Mouse (Mus musculus) erythroblast, embryonic 14.5 days (primary cell): ENCODE measurements around the gene Sppl3. TPM values are rescaled to one million over a fixed set of nuclear protein-coding genes. Genes with fewer than 3 reads are reported as not detected.

Experiments used
- H3K27me3 ChIP-seq: 2 replicates; pipeline ENCODE4 v1.6.1; 2012; ENCODE audit warnings: inconsistent platforms; ENCODE audit not compliant: control insufficient read depth
- H3K36me3 ChIP-seq: 2 replicates; pipeline ENCODE4 v1.6.1; 2012; ENCODE audit warnings: mild to moderate bottlenecking, inconsistent platforms; ENCODE audit not compliant: control insufficient read depth
- H3K4me1 ChIP-seq: 2 replicates; pipeline ENCODE4 v1.6.1; 2012; ENCODE audit warnings: inconsistent platforms; ENCODE audit not compliant: control insufficient read depth
- H3K4me3 ChIP-seq: replicated peaks from 2 replicates; pipeline ENCODE3; 2012; ENCODE audit warnings: moderate library complexity, mild to moderate bottlenecking, inconsistent platforms
- H3K9me3 ChIP-seq: 2 replicates; pipeline ENCODE4 v1.6.1; 2012; ENCODE audit warnings: low read length, inconsistent platforms, mixed read lengths; ENCODE audit not compliant: control insufficient read depth
- GATA1 ChIP-seq: IDR thresholded peaks from 2 replicates; pipeline ENCODE4 v1.6.1; 2012; ENCODE audit warnings: low read length, inconsistent platforms, mixed read lengths
- TAL1 ChIP-seq: IDR thresholded peaks from 3 replicates; pipeline ENCODE4 v1.6.1; 2012; ENCODE audit warnings: low read length, inconsistent platforms, mixed read lengths
- polyA plus RNA-seq: library from polyadenylated mRNA; stranded (reverse); fragments of >175 nt; gene quantifications from 2 replicates; pipeline ENCODE4 v1.2.3, GENCODE M21; 2012

Gene Sppl3
- polyA plus RNA-seq, 1 experiment, result 4.6 TPM

- Histone ChIP-seq H3K27me3 (no peaks in the 10 kb centered on the region), H3K9me3 (peaks cover 4% of the 10 kb centered on the region), H3K4me3 (no peak overlapping the region), H3K4me1 (peaks cover 41% of the 10 kb centered on the region), H3K36me3 (no peaks in the 10 kb centered on the region)
- TF ChIP-seq GATA1 (no peak), TAL1 (no peak)
Measured at GRCm38 (mm10) chr5:114982001-114982400, 28.9 kb upstream of the Sppl3 start.

- Histone ChIP-seq H3K4me3 (no peak overlapping the region), H3K36me3 (no peaks in the 10 kb centered on the region), H3K4me1 (peaks cover 27% of the 10 kb centered on the region), H3K27me3 (peaks cover 7% of the 10 kb centered on the region), H3K9me3 (peaks cover 4% of the 10 kb centered on the region)
- no peak for TF ChIP-seq TAL1
- TF ChIP-seq GATA1, result no peak
Measured at GRCm38 (mm10) chr5:114985074-114985473, 25.9 kb upstream of the Sppl3 start.

GRCm38 (mm10) chr5:114996447-114996846 lies 14.5 kb upstream of the Sppl3 start:
- Histone ChIP-seq H3K4me1 (peaks cover 2% of the 10 kb centered on the region), H3K27me3 (peaks cover 64% of the 10 kb centered on the region), H3K9me3 (no peaks in the 10 kb centered on the region), H3K36me3 (no peaks in the 10 kb centered on the region), H3K4me3 (no peak overlapping the region)
- TF ChIP-seq GATA1 (no peak), TAL1 (no peak)

- TF ChIP-seq TAL1, result no peak
- TF ChIP-seq GATA1, result no peak
- Histone ChIP-seq H3K4me1 (peaks cover 2% of the 10 kb centered on the region), H3K27me3 (peaks cover 65% of the 10 kb centered on the region), H3K36me3 (no peaks in the 10 kb centered on the region), H3K9me3 (no peaks in the 10 kb centered on the region), H3K4me3 (no peak overlapping the region)
Measured at GRCm38 (mm10) chr5:114997327-114997726, 13.6 kb upstream of the Sppl3 start.

GRCm38 (mm10) chr5:115000503-115000902 lies 10.4 kb upstream of the Sppl3 start:
- Histone ChIP-seq H3K4me3 (no peak overlapping the region), H3K36me3 (no peaks in the 10 kb centered on the region), H3K4me1 (peaks cover 2% of the 10 kb centered on the region), H3K9me3 (no peaks in the 10 kb centered on the region), H3K27me3 (peaks cover 83% of the 10 kb centered on the region)
- TF ChIP-seq TAL1, result no peak
- TF ChIP-seq GATA1, result no peak

- Histone ChIP-seq H3K27me3 (peaks cover 78% of the 10 kb centered on the region), H3K9me3 (no peaks in the 10 kb centered on the region), H3K36me3 (no peaks in the 10 kb centered on the region), H3K4me1 (peaks cover 2% of the 10 kb centered on the region), H3K4me3 (no peak overlapping the region)
- TF ChIP-seq TAL1 (no peak), GATA1 (no peak)
Measured at GRCm38 (mm10) chr5:115001464-115001863, 9.5 kb upstream of the Sppl3 start.

GRCm38 (mm10) chr5:115002781-115003180 lies 8.2 kb upstream of the Sppl3 start:
- Histone ChIP-seq H3K27me3 (peaks cover 65% of the 10 kb centered on the region), H3K4me1 (peaks cover 2% of the 10 kb centered on the region), H3K36me3 (no peaks in the 10 kb centered on the region), H3K9me3 (no peaks in the 10 kb centered on the region), H3K4me3 (no peak overlapping the region)
- no peak for TF ChIP-seq GATA1
- TF ChIP-seq TAL1, result no peak

GRCm38 (mm10) chr5:115003224-115003873 lies 7.6 kb upstream of the Sppl3 start:
- peaks cover 7% of the 10 kb centered on the region for H3K4me1 ChIP-seq
- no peak overlapping the region for H3K4me3 ChIP-seq
- H3K36me3 ChIP-seq, result no peaks in the 10 kb centered on the region
- H3K27me3 ChIP-seq, result peaks cover 60% of the 10 kb centered on the region
- H3K9me3 ChIP-seq, result no peaks in the 10 kb centered on the region
- TF ChIP-seq GATA1 (no peak), TAL1 (no peak)

- Histone ChIP-seq H3K36me3 (peaks cover 3% of the 10 kb centered on the region), H3K4me3 (no peak overlapping the region), H3K4me1 (peaks cover 39% of the 10 kb centered on the region), H3K9me3 (no peaks in the 10 kb centered on the region), H3K27me3 (peaks cover 20% of the 10 kb centered on the region)
- TF ChIP-seq GATA1 (no peak), TAL1 (no peak)
Measured at GRCm38 (mm10) chr5:115007768-115008167, 3.2 kb upstream of the Sppl3 start.

- Histone ChIP-seq H3K9me3 (no peaks in the 10 kb centered on the region), H3K36me3 (peaks cover 8% of the 10 kb centered on the region), H3K4me3 (no peak overlapping the region), H3K27me3 (peaks cover 15% of the 10 kb centered on the region), H3K4me1 (peaks cover 44% of the 10 kb centered on the region)
- TF ChIP-seq GATA1, result no peak
Measured at GRCm38 (mm10) chr5:115008307-115008706, 2.6 kb upstream of the Sppl3 start.
